8 mouse cellular contexts compared by ENCODE assay signal in the genomic region with DNA sequence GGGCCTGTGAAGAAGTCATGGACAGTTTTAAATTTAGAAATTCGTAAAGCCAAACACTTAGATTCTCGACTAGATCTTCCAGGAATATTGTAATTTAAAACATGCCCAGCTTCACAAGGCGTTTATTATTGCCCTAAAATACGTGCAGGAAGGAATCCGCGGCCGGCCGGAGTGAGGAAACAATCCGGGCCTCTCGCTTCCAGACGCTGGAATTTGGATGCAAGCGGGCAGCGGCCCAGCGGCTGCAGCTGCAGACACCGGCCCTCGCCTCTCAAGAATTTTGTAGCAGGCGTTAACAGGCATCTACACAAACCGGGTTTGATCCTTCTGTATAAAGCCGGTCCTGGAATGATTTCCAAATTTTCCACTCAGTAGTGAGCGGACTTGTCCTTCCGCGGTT.
DNase-seq lines count a peak whose midpoint lies in the region; ATAC-seq and TF ChIP-seq lines count a peak whose summit lies in the region.

No protein-coding gene starts in this region.

- H3K4me1 ChIP-seq in intestine, embryonic 14.5 days (replicated peaks; ENCODE audit: control insufficient read depth, insufficient read depth, low read length) = peaks cover 32% of the 10 kb centered on the region
- H3K4me1 ChIP-seq in liver, postnatal 0 days (ENCODE audit: insufficient read depth) = peaks cover 11% of the 10 kb centered on the region; the same call in 1 of the 2 replicates

- no peaks in the 10 kb centered on the region for H3K9me3 ChIP-seq in intestine, embryonic 14.5 days (ENCODE audit: control insufficient read depth, low read length)
- H3K9me3 ChIP-seq in liver, postnatal 0 days (ENCODE audit: low read length) = no peaks in the 10 kb centered on the region

- ATAC-seq in intestine, embryonic 14.5 days (replicated peaks; ENCODE audit: low FRiP score, low TSS enrichment, low read depth) = no peak
- ATAC-seq in liver, postnatal 0 days = no peak

- H3K4me3 ChIP-seq in intestine, embryonic 14.5 days (ENCODE audit: low read depth, low read length) = peak overlapping the region; percentile 31
- H3K4me3 ChIP-seq in liver, postnatal 0 days (ENCODE audit: low read depth, low read length) = no peak overlapping the region

- H3K4me2 ChIP-seq in intestine, embryonic 14.5 days (ENCODE audit: low read length) = peak overlapping the region; percentile 79
- peak overlapping the region; percentile 68 for H3K4me2 ChIP-seq in liver, postnatal 0 days (ENCODE audit: low read depth, low read length)

- peak overlapping the region; percentile 56 for H3K9ac ChIP-seq in intestine, embryonic 14.5 days (ENCODE audit: low read length)
- no peak overlapping the region; the same call in 1 of the 2 replicates for H3K9ac ChIP-seq in liver, postnatal 0 days (replicated peaks)

- peak overlapping the region; percentile 85 for H3K27ac ChIP-seq in intestine, embryonic 14.5 days (ENCODE audit: low read depth)
- H3K27ac ChIP-seq in liver, postnatal 0 days (ENCODE audit: low read depth) = no peak overlapping the region

- TF ChIP-seq EP300 in liver, postnatal 0 days (IDR thresholded peaks at IDR 0.05; ENCODE audit: low read depth) = no peak

- 4% methylated on average over 22 of the region's 22 CpGs for WGBS in intestine, embryonic 14.5 days
- 9% methylated on average over 22 of the region's 22 CpGs for WGBS in liver, postnatal 0 days (ENCODE audit: insufficient replicate concordance)

- H3K36me3 ChIP-seq in intestine, embryonic 14.5 days (ENCODE audit: control insufficient read depth, insufficient read depth, low read length) = no peaks in the 10 kb centered on the region
- no peaks in the 10 kb centered on the region for H3K36me3 ChIP-seq in liver, postnatal 0 days (replicated peaks; ENCODE audit: insufficient read depth, low read length)

- H3K27me3 ChIP-seq in intestine, embryonic 14.5 days (replicated peaks; ENCODE audit: control insufficient read depth, insufficient read depth, low read length) = peaks cover 28% of the 10 kb centered on the region
- H3K27me3 ChIP-seq in liver, postnatal 0 days (ENCODE audit: insufficient read depth, low read length) = peaks cover 70% of the 10 kb centered on the region

- TF ChIP-seq CTCF in liver, postnatal 0 days (IDR thresholded peaks at IDR 0.05; ENCODE audit: low read depth) = no peak

- peak; percentile 50 to 57 for DNase-seq in urinary bladder, adult 18-20 months (ENCODE audit: low spot score in 2 of 2)
- DNase-seq in urinary bladder, postnatal 10 days (ENCODE audit: low spot score) = no peak
- DNase-seq in gastrocnemius, postnatal 10 days = peak; percentile 80
- DNase-seq in intestine, embryonic 14.5 days (ENCODE audit: low spot score) = peak; percentile 86
- peak; percentile 34 for DNase-seq in liver, postnatal 0 days
- DNase-seq in retina, postnatal 1 day = peak; percentile 75
- DNase-seq in MN1 (ENCODE audit: low spot score) = no peak
- no peak for DNase-seq in cerebellum, adult 18-20 months

Comparison
In these comparisons a context has a peak if more than half of its experiments do, and no peak if none do; other contexts are left out.
1. DNase-seq: peak in urinary bladder, adult 18-20 months (2 of 2), gastrocnemius, postnatal 10 days (single experiment), intestine, embryonic 14.5 days (single experiment), liver, postnatal 0 days (single experiment) and retina, postnatal 1 day (single experiment); none in urinary bladder, postnatal 10 days (single experiment), MN1 (single experiment) and cerebellum, adult 18-20 months (0 of 2).